Mouse (Mus musculus): ENCODE results near the gene Tmem163. TPM values are rescaled to one million over a fixed set of nuclear protein-coding genes. Genes with fewer than 3 reads are reported as not detected.

Gene Tmem163
- 0.22 and 0.30 TPM in 2 replicates for polyA plus RNA-seq (2012; rRNA removed)

DNA sequence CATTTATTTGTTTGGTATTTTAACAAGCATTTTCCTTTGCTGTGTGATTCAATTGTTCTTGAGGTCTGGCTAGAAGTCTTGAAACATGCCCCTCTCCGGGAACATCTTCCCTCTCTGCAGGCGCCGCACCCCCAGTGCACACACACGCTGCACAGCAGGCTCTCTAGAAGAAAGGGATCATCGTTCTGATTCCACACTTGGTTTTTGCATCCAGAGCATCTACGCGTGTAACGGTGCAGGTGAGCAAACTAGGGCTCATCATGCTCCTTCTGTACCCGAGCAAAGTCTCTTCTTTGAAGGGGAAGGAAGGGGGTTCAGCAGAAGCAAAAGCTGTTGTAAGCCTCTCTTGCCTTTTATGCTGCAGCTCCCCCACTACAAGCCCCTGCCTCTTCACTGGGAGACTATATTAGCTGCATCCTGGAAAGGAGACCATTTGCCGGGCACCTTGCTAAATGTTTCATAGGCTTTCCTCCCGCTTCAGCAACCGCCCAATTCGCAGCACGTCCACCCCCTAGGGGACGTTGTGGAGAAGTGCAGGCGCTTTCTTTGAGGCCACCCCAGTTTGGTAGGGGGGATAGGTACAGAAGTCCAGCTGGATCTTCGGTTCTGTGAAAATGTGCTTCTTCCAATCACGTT is at the start of gene Tmem163:
TSS of gene Tmem163 (minus strand) at position 51 of the 636 bp plus-strand sequence.
- H3K4me1 ChIP-seq (ENCODE audit: control insufficient read depth, insufficient read depth, low read length): peaks cover 15% of the 10 kb centered on the region
- no peak within 1 kb of the TSS for H3K27ac ChIP-seq (ENCODE audit: control insufficient read depth, insufficient read depth, low read depth, low read length)
- H3K36me3 ChIP-seq (ENCODE audit: control insufficient read depth, insufficient read depth, low read length): no peaks in the 10 kb centered on the region
- H3K27me3 ChIP-seq (ENCODE audit: control insufficient read depth, insufficient read depth, low read length): peaks cover 3% of the 10 kb centered on the region; the same call in 1 of the 2 replicates
- H3K4me3 ChIP-seq (ENCODE audit: control insufficient read depth, low read depth, low read length): no peak within 1 kb of the TSS
- TF ChIP-seq CTCF (IDR thresholded peaks at IDR 0.05; ENCODE audit: control insufficient read depth, insufficient read depth, insufficient replicate concordance, low read depth, low read length) (peak; percentile 71; the same call in 1 of the 2 replicates), POLR2A (IDR thresholded peaks at IDR 0.05; ENCODE audit: control insufficient read depth, low read depth, low read length) (no peak)

DNA sequence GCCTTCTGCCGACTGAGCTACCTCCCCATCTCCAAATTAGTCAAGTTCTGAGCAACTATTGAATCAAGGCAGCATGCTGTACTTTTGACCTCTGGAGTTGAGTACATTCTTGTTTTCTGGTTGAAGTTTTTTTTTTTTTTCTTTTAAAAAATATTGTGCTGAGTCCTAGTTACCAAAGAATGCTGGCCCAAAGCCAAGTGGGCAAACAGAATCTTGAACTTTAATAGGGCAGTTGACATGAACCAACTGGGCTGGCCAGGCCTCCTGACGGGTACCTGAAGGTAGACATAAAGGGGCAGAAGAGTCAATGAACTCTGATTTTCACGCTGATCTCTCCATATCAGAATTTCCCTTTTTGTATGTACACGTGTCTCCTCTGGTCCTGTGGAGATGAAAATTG is 49.7 kb upstream of the Tmem163 start, which contains the start of gene Acmsd:
TSS of gene Acmsd (plus strand) at position 318 of the 400 bp plus-strand sequence.
- Histone ChIP-seq H3K36me3 (ENCODE audit: control insufficient read depth, insufficient read depth, low read length) (no peaks in the 10 kb centered on the region), H3K27ac (ENCODE audit: control insufficient read depth, insufficient read depth, low read depth, low read length) (no peak within 1 kb of the TSS), H3K27me3 (ENCODE audit: control insufficient read depth, insufficient read depth, low read length) (no peaks in the 10 kb centered on the region), H3K4me1 (ENCODE audit: control insufficient read depth, insufficient read depth, low read length) (no peaks in the 10 kb centered on the region), H3K4me3 (ENCODE audit: control insufficient read depth, low read depth, low read length) (no peak within 1 kb of the TSS)
- TF ChIP-seq CTCF (IDR thresholded peaks at IDR 0.05; ENCODE audit: control insufficient read depth, insufficient read depth, insufficient replicate concordance, low read depth, low read length): no peak
- no peak for TF ChIP-seq POLR2A (IDR thresholded peaks at IDR 0.05; ENCODE audit: control insufficient read depth, low read depth, low read length)

DNA sequence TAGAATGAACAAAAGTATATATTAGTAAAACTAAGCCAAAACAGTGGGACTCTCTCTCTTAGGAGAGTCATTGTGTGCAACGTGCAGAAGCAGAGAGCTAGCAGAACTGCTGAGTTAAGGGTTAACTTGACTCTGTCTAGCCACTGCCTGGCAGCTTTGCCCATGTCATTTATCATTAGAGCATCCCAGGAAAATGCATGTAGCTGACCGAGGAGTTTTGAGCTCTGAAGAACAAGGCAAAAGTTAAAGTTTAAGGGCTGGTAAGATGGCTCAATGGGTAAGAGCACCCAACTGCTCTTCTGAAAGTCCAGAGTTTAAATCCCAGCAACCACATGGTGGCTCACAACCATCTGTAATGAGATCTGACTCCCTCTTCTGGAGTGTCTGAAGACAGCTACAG is 44.2 kb upstream of the Tmem163 start:
- no peak overlapping the region for H3K27ac ChIP-seq (ENCODE audit: control insufficient read depth, insufficient read depth, low read depth, low read length)
- TF ChIP-seq POLR2A (IDR thresholded peaks at IDR 0.05; ENCODE audit: control insufficient read depth, low read depth, low read length) (no peak), CTCF (IDR thresholded peaks at IDR 0.05; ENCODE audit: control insufficient read depth, insufficient read depth, insufficient replicate concordance, low read depth, low read length) (no peak)
- no peaks in the 10 kb centered on the region for H3K4me1 ChIP-seq (ENCODE audit: control insufficient read depth, insufficient read depth, low read length)
- H3K4me3 ChIP-seq (ENCODE audit: control insufficient read depth, low read depth, low read length): no peak overlapping the region
- H3K36me3 ChIP-seq (ENCODE audit: control insufficient read depth, insufficient read depth, low read length): no peaks in the 10 kb centered on the region
- H3K27me3 ChIP-seq (ENCODE audit: control insufficient read depth, insufficient read depth, low read length): no peaks in the 10 kb centered on the region

DNA sequence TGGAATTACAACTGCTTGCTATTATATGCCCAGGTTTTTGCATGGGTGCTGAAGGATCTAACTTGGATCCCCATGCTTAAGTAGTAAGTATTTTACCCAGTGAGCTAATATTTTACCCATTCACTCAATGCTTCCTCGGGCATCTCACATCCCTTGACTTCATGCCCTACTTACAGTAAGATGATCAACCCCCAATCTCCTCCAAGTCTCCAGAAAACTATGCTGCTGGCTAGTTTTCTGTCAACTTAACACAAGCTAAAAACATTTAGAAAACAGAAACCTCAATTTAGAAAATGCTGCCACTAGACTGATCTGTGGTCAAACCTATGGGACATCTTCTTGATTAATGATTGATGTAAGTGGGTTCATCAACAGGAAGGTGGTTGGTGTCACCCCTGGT is 38.9 kb upstream of the Tmem163 start:
- no peaks in the 10 kb centered on the region for H3K36me3 ChIP-seq (ENCODE audit: control insufficient read depth, insufficient read depth, low read length)
- H3K27ac ChIP-seq (ENCODE audit: control insufficient read depth, insufficient read depth, low read depth, low read length): no peak overlapping the region

GRCm38 (mm10) chr1:127716441-127716840 is 37.1 kb upstream of the Tmem163 start:
- no peak overlapping the region for H3K4me3 ChIP-seq (ENCODE audit: control insufficient read depth, low read depth, low read length)
- TF ChIP-seq CTCF (IDR thresholded peaks at IDR 0.05; ENCODE audit: control insufficient read depth, insufficient read depth, insufficient replicate concordance, low read depth, low read length) (no peak), POLR2A (IDR thresholded peaks at IDR 0.05; ENCODE audit: control insufficient read depth, low read depth, low read length) (no peak)

More for the DNA sequence above, 38.9 kb upstream of the Tmem163 start:
- Histone ChIP-seq H3K4me3 (ENCODE audit: control insufficient read depth, low read depth, low read length) (no peak overlapping the region), H3K27me3 (ENCODE audit: control insufficient read depth, insufficient read depth, low read length) (no peaks in the 10 kb centered on the region), H3K4me1 (ENCODE audit: control insufficient read depth, insufficient read depth, low read length) (no peaks in the 10 kb centered on the region)
- no peak for TF ChIP-seq POLR2A (IDR thresholded peaks at IDR 0.05; ENCODE audit: control insufficient read depth, low read depth, low read length)
- no peak for TF ChIP-seq CTCF (IDR thresholded peaks at IDR 0.05; ENCODE audit: control insufficient read depth, insufficient read depth, insufficient replicate concordance, low read depth, low read length)

DNA sequence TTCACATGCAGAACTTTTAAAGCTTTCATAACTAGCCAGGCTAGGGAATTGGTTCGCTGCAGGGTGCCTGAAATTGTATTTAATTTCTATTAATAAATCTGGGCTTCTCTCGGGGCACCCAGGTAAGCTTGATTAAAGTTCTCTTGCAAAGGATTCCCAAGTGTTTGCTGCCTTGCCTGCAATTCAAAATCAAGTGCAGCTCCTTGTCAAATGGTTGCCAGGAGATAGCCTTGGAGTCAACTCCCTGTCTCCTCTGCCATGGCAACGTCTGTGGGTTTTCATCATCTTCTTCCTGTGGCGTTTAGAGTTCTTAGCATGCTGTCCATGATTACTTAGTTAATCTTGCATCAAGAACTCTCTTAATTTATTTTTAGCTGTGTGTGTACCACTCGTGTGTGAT is 26.9 kb upstream of the Tmem163 start:
- no peak for TF ChIP-seq CTCF (IDR thresholded peaks at IDR 0.05; ENCODE audit: control insufficient read depth, insufficient read depth, insufficient replicate concordance, low read depth, low read length)
- TF ChIP-seq POLR2A (IDR thresholded peaks at IDR 0.05; ENCODE audit: control insufficient read depth, low read depth, low read length): no peak

More at GRCm38 (mm10) chr1:127716441-127716840, 37.1 kb upstream of the Tmem163 start:
- no peak overlapping the region for H3K27ac ChIP-seq (ENCODE audit: control insufficient read depth, insufficient read depth, low read depth, low read length)
- no peaks in the 10 kb centered on the region for H3K27me3 ChIP-seq (ENCODE audit: control insufficient read depth, insufficient read depth, low read length)
- H3K4me1 ChIP-seq (ENCODE audit: control insufficient read depth, insufficient read depth, low read length): no peaks in the 10 kb centered on the region
- H3K36me3 ChIP-seq (ENCODE audit: control insufficient read depth, insufficient read depth, low read length): no peaks in the 10 kb centered on the region

DNA sequence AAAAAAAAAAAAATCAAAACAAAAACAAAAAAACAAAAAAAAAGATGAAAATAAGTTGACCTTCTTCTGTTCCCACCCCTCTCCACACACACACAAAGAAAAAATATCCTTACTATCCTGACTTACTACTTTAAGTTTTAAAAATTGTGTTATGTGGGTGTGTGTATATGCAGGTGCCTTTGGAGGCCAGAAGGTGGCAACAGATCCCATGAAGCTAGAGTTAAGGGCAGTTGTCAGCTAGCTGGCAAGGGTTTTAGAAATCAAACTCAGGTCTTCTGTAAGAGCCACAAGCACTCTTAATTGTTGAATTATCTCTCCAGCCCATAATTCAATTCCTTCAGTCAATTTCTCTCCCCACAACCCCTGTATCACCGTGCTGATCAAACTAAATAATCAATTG is 22.8 kb upstream of the Tmem163 start:
- Histone ChIP-seq H3K4me3 (ENCODE audit: control insufficient read depth, low read depth, low read length) (no peak overlapping the region), H3K4me1 (ENCODE audit: control insufficient read depth, insufficient read depth, low read length) (no peaks in the 10 kb centered on the region), H3K27me3 (ENCODE audit: control insufficient read depth, insufficient read depth, low read length) (no peaks in the 10 kb centered on the region), H3K36me3 (ENCODE audit: control insufficient read depth, insufficient read depth, low read length) (no peaks in the 10 kb centered on the region), H3K27ac (ENCODE audit: control insufficient read depth, insufficient read depth, low read depth, low read length) (no peak overlapping the region)
- no peak for TF ChIP-seq CTCF (IDR thresholded peaks at IDR 0.05; ENCODE audit: control insufficient read depth, insufficient read depth, insufficient replicate concordance, low read depth, low read length)
- no peak for TF ChIP-seq POLR2A (IDR thresholded peaks at IDR 0.05; ENCODE audit: control insufficient read depth, low read depth, low read length)

More for the DNA sequence above, 26.9 kb upstream of the Tmem163 start:
- Histone ChIP-seq H3K27ac (ENCODE audit: control insufficient read depth, insufficient read depth, low read depth, low read length) (no peak overlapping the region), H3K36me3 (ENCODE audit: control insufficient read depth, insufficient read depth, low read length) (no peaks in the 10 kb centered on the region), H3K4me1 (ENCODE audit: control insufficient read depth, insufficient read depth, low read length) (no peaks in the 10 kb centered on the region), H3K27me3 (ENCODE audit: control insufficient read depth, insufficient read depth, low read length) (no peaks in the 10 kb centered on the region), H3K4me3 (ENCODE audit: control insufficient read depth, low read depth, low read length) (no peak overlapping the region)
